Mouse (Mus musculus) MEL (cell line): ENCODE data around the gene Dnajb5. TPM values are rescaled to one million over a fixed set of nuclear protein-coding genes. Genes with fewer than 3 reads are reported as not detected.
"Not testable (repeated sequence)": the region's sequence is repeated elsewhere in the genome, so short reads cannot be mapped to it uniquely, and the experiment has no call there.

Experiments
- DNase-seq: peaks from one replicate; pipeline ENCODE4 v3.0.0; 2011; ENCODE audit warnings: low read depth, low spot score
- H3K27ac ChIP-seq: 2 replicates; pipeline ENCODE4 v1.5.1; 2012; ENCODE audit warnings: low read depth, mild to moderate bottlenecking, control low read depth, low read length, moderate library complexity; ENCODE audit not compliant: control insufficient read depth
- H3K27me3 ChIP-seq, 2 experiments: fragments of 150-350 bp in 1 of 2; sonication (generic) in 1 of 2; 2 replicates each; pipeline ENCODE4 v1.6.1; 2012; ENCODE audit warnings: low read length in 2 of 2, mild to moderate bottlenecking in 2 of 2, improper control_type of control experiment in 1 of 2, moderate library complexity in 1 of 2; ENCODE audit not compliant: insufficient read depth in 2 of 2, control insufficient read depth in 1 of 2
- H3K36me3 ChIP-seq, 2 experiments: 2 replicates each; pipeline ENCODE4 v1.6.1; 2012 to 2014; ENCODE audit warnings: low read length in 2 of 2, improper control_type of control experiment in 1 of 2, inconsistent platforms in 1 of 2, mild to moderate bottlenecking in 1 of 2; ENCODE audit not compliant: insufficient read depth in 2 of 2, control insufficient read depth in 1 of 2
- H3K4me1 ChIP-seq, 2 experiments: fragments of 150-350 bp in 1 of 2; sonication (generic) in 1 of 2; 2 replicates each; pipeline ENCODE4 v1.6.1; 2012; ENCODE audit warnings: low read length in 2 of 2, improper control_type of control experiment in 1 of 2, mild to moderate bottlenecking in 1 of 2; ENCODE audit not compliant: insufficient read depth in 2 of 2, control insufficient read depth in 1 of 2
- H3K4me3 ChIP-seq, 2 experiments: fragments of 150-350 bp in 1 of 2; sonication (generic) in 1 of 2; 2 replicates each; pipeline ENCODE4 v1.5.1; 2012; ENCODE audit warnings: low read depth in 2 of 2, low read length in 2 of 2, mild to moderate bottlenecking in 2 of 2, moderate library complexity in 2 of 2, control low read depth in 1 of 2, improper control_type of control experiment in 1 of 2; ENCODE audit not compliant: control insufficient read depth in 1 of 2, insufficient read depth in 1 of 2
- H3K79me2 ChIP-seq: 2 replicates; pipeline ENCODE4 v1.6.1; 2012; ENCODE audit warnings: mild to moderate bottlenecking, low read length, moderate library complexity; ENCODE audit not compliant: control insufficient read depth, poor library complexity, insufficient read depth
- H3K9ac ChIP-seq: 2 replicates; pipeline ENCODE4 v1.6.1; 2012; ENCODE audit warnings: low read depth, mild to moderate bottlenecking, control low read depth, low read length, moderate library complexity; ENCODE audit not compliant: control insufficient read depth, poor library complexity, severe bottlenecking
- H3K9me3 ChIP-seq: fragments of 150-350 bp; sonication (generic); replicated peaks from 2 replicates; pipeline ENCODE4 v1.6.1; 2012; ENCODE audit warnings: mild to moderate bottlenecking, low read length, improper control_type of control experiment, moderate library complexity; ENCODE audit not compliant: insufficient read depth
- CTCF ChIP-seq, 3 experiments: IDR thresholded peaks in 2 of 3; conservative IDR thresholded peaks in 1 of 3; 2 replicates each; pipeline ENCODE4 v1.5.1; 2011 to 2012; ENCODE audit warnings: low read length in 3 of 3, low read depth in 2 of 3, mild to moderate bottlenecking in 2 of 3, improper control_type of control experiment in 1 of 3, inconsistent platforms in 1 of 3, mixed read lengths in 1 of 3, moderate library complexity in 1 of 3; ENCODE audit not compliant: control insufficient read depth in 1 of 3, insufficient read depth in 1 of 3, poor library complexity in 1 of 3, severe bottlenecking in 1 of 3
- EP300 ChIP-seq, 2 experiments: IDR thresholded peaks; 2 replicates each; pipeline ENCODE4 v1.6.1; 2011; ENCODE audit warnings: improper control_type of control experiment in 2 of 2, low read length in 2 of 2, low read depth in 1 of 2, mild to moderate bottlenecking in 1 of 2
- MXI1 ChIP-seq: IDR thresholded peaks from 2 replicates; pipeline ENCODE4 v1.6.1; 2011; ENCODE audit warnings: mild to moderate bottlenecking, low read depth, low read length, improper control_type of control experiment
- MYC ChIP-seq: IDR thresholded peaks from 2 replicates; pipeline ENCODE4 v1.6.1; 2011; ENCODE audit warnings: low read depth, mild to moderate bottlenecking, low read length, improper control_type of control experiment, moderate library complexity
- RAD21 ChIP-seq: IDR thresholded peaks from 2 replicates; pipeline ENCODE4 v1.6.1; 2011; ENCODE audit warnings: mild to moderate bottlenecking, low read depth, low read length, improper control_type of control experiment
- SIN3A ChIP-seq: IDR thresholded peaks from 2 replicates; pipeline ENCODE4 v1.6.1; 2012; ENCODE audit warnings: low read length, improper control_type of control experiment, inconsistent platforms
- TAL1 ChIP-seq: IDR thresholded peaks from 2 replicates; pipeline ENCODE4 v1.6.1; 2012; ENCODE audit warnings: mild to moderate bottlenecking, inconsistent platforms, low read length, moderate library complexity, mixed read lengths
- USF2 ChIP-seq, 2 experiments: IDR thresholded peaks; 2 replicates each; pipeline ENCODE4 v1.6.1; 2011 to 2012; ENCODE audit warnings: improper control_type of control experiment in 2 of 2, low read length in 2 of 2, borderline replicate concordance in 1 of 2, inconsistent platforms in 1 of 2, low read depth in 1 of 2, mild to moderate bottlenecking in 1 of 2; ENCODE audit not compliant: insufficient read depth in 1 of 2
- ZC3H11A ChIP-seq: IDR thresholded peaks from 2 replicates; pipeline ENCODE4 v1.6.1; 2012; ENCODE audit warnings: low read depth, mild to moderate bottlenecking, inconsistent platforms, low read length, improper control_type of control experiment
- ZNF384 ChIP-seq: IDR thresholded peaks from 2 replicates; pipeline ENCODE4 v1.6.1; 2012; ENCODE audit warnings: low read depth, mild to moderate bottlenecking, inconsistent platforms, low read length, improper control_type of control experiment
- polyA plus RNA-seq, 2 experiments: library from polyadenylated mRNA; stranded (reverse) in 1 of 2; unstranded in 1 of 2; fragments of >175 nt in 1 of 2; fragments of >200 nt in 1 of 2; gene quantifications; 2 replicates each; pipeline versions ENCODE4 v1.2.1 to v1.2.4; 2012; ENCODE audit warnings: low replicate concordance in 2 of 2, low read depth in 1 of 2; ENCODE audit not compliant: insufficient read length in 2 of 2, insufficient read depth in 1 of 2, missing spikeins in 1 of 2
- total RNA-seq: library from RNA; depleted of rRNA; stranded (reverse); fragments of 300-350 nt; gene quantifications from 2 replicates; pipeline ENCODE4 v1.2.3, GENCODE M21; 2012

Dnajb5 gene
- total and polyA plus RNA-seq, 3 experiments = 0.73 to 1.8 TPM; not detected in 1

- DNase-seq = peak; percentile 63
- TF ChIP-seq ZNF384 (peak; percentile 93), CTCF (IDR thresholded peaks at IDR 0.05 in 2 of 3, conservative IDR thresholded peaks at IDR 0.05 in 1 of 3; ENCODE audit: control insufficient read depth in 1 of 3, insufficient read depth in 1 of 3, low read depth in 2 of 3, low read length in 3 of 3, poor library complexity in 1 of 3, severe bottlenecking in 1 of 3) (peak; percentile 11 to 42 (median 40); a peak in 4 of 6 replicates), SIN3A (no peak)
- no peaks in the 10 kb centered on the region for H3K9me3 ChIP-seq
- peaks cover 2 to 11% of the 10 kb centered on the region in 2 experiments; a peak in 3 of 4 replicates for H3K36me3 ChIP-seq
- no peak overlapping the region for H3K9ac ChIP-seq
- H3K4me3 ChIP-seq = no peak overlapping the region
- no peaks in the 10 kb centered on the region; the same call in 1 of the 2 replicates for H3K79me2 ChIP-seq
- no peak overlapping the region for H3K27ac ChIP-seq
- H3K4me1 ChIP-seq = no peaks in the 10 kb centered on the region
- H3K27me3 ChIP-seq = no peaks in the 10 kb centered on the region
These were observed 28.4 kb downstream of the Dnajb5 start for GRCm38 (mm10) chr4:42978062-42978461.

GRCm38 (mm10) chr4:42980467-42980866, 30.9 kb downstream of the Dnajb5 start:
- H3K9me3 ChIP-seq, H3K27ac ChIP-seq, H3K4me3 ChIP-seq, H3K9ac ChIP-seq, DNase-seq, H3K79me2 ChIP-seq, H3K4me1 ChIP-seq, H3K27me3 ChIP-seq: not testable (repeated sequence)
- peaks cover 2 to 16% of the 10 kb centered on the region in 2 experiments for H3K36me3 ChIP-seq

- Histone ChIP-seq H3K4me3 (no peak overlapping the region), H3K27ac (no peak overlapping the region), H3K79me2 (peaks cover 4% of the 10 kb centered on the region; the same call in 1 of the 2 replicates), H3K27me3 (no peaks in the 10 kb centered on the region), H3K9ac (no peak overlapping the region), H3K36me3 (peaks cover 8 to 56% of the 10 kb centered on the region in 2 experiments), H3K4me1 (no peaks in the 10 kb centered on the region), H3K9me3 (no peaks in the 10 kb centered on the region)
- peak; percentile 52 for DNase-seq
- TF ChIP-seq MYC (no peak), TAL1 (no peak), RAD21 (no peak), ZNF384 (peak; percentile 12; the same call in 1 of the 2 replicates), CTCF (IDR thresholded peaks at IDR 0.05 in 2 of 3, conservative IDR thresholded peaks at IDR 0.05 in 1 of 3; ENCODE audit: control insufficient read depth in 1 of 3, insufficient read depth in 1 of 3, low read depth in 2 of 3, low read length in 3 of 3, poor library complexity in 1 of 3, severe bottlenecking in 1 of 3) (peak in 2 of 3 experiments; percentile 31 to 34; a peak in 3 of 6 replicates), ZC3H11A (no peak), EP300 (IDR thresholded peaks at IDR 0.05; ENCODE audit: low read depth in 1 of 2, low read length in 2 of 2) (no peak), USF2 (IDR thresholded peaks at IDR 0.05; ENCODE audit: borderline replicate concordance in 1 of 2, insufficient read depth in 1 of 2, low read depth in 1 of 2, low read length in 2 of 2) (no peak), MXI1 (no peak)
These were observed 38.7 kb downstream of the Dnajb5 start for GRCm38 (mm10) chr4:42988296-42988695.
